Mouse (Mus musculus) cerebral cortex, adult 2 months (tissue): ENCODE measurements around the gene Cnot3.

Source experiments
- WGBS: fragments of 180-500 bp; shearing (Covaris S2); methylation state at CpG from one replicate; pipeline ENCODE4 v1.1.7; 2018; 5-methylcytosine and 5-hydroxymethylcytosine counted together

Cnot3 gene

DNA sequence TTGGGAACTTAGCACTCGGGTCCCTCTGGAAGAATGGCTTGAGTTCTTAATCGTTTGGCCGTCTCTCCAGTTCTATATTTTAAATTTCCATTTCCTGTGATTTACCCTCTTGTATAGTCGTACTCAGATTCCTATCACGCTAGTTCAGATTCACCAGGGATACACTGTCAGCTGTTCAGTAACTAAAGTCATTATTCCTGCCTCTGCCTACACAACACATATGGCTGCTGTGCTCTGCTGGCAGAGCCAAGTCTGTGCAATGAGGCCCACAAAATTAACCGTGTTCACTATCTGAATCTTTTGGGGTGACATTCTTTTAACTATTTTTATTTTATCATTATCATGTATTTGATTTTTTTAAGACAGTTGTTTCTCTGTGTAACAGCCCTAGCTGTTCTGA is 53.4 kb downstream of the Cnot3 start:
- WGBS: 53% methylated on average over 6 of the region's 6 CpGs

DNA sequence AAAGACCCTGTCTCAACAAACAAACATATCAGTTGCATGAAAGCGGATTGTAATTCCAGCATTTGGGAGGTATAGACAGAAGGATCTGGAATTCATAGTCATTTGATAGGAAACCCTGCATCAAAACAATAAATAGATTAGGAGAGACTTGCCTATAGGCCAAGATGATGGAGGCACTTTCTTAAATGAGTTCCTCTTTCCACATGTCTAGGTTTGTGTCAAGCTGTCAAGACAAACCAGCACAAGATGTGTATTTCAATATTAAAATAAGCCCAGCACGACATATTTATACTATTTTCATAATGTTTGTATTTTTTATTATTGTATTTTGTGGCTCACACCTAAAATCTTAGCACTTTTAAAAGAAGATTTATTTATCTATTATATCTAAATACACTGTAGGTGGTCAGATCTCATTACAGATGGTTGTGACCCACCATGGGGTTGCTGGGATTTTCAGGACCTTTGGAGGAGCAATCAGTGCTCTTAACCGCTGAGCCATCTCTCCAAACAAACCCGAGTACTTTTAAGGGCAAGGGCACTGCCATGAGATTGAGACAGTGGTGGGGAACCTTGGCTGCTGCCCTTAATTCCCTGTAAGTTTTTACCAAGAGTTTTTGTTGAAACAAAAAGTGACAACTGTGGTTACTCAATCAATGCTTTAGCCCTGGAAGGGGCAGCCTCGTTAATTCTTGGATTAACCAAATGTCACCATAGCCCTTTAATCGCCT is 58.2 kb downstream of the Cnot3 start:
- 23% methylated on average over 6 of the region's 6 CpGs for WGBS

DNA sequence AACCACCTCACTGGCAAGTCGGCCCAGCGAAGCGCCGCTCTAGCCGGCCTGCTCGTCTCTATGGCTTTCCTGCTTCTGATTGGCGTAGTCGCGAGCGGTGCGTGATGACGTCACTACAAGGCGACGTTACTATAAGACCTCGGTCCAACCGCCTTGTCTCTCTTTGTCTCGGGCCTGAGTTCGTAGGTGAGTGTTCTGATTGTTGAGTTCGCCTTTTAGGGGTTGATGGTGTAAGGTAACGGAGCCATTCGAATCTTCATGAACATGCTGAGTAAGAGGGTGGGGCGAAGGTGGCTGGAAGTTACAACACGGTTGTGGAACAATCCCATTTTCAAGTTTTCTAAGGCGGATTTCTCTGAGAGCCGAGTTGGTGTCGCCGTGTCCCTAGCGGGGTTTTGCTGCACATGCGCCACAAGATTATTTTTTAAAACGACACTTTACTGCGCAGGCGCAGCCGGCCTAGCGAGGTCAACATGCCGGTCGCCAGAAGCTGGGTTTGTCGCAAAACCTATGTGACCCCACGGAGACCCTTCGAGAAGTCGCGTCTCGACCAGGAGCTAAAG is 58.9 kb downstream of the Cnot3 start, which contains the start of gene Rps9:
Rps9 (plus strand) TSS at position 115 of the 563 bp plus-strand sequence.
- 1% methylated on average over 42 of the region's 42 CpGs for WGBS

DNA sequence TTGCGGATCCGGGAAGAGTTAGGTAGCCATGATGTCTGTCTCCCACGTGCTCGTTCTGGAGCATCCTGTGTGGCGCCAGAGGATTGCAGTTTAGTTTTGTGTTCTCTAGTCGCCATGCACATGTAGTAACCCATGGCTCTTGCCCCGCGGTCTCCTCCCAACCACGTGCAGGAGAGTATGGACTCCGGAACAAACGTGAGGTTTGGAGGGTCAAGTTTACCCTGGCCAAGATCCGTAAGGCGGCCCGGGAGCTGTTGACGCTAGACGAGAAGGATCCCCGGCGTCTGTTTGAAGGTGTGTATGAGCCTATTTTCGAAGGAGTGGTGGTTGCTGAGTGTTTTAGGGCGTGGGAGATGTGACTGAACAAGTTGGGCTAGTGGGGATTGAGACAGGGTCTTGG is 59.4 kb downstream of the Cnot3 start:
- WGBS: under 1% methylated on average over 20 of the region's 20 CpGs

DNA sequence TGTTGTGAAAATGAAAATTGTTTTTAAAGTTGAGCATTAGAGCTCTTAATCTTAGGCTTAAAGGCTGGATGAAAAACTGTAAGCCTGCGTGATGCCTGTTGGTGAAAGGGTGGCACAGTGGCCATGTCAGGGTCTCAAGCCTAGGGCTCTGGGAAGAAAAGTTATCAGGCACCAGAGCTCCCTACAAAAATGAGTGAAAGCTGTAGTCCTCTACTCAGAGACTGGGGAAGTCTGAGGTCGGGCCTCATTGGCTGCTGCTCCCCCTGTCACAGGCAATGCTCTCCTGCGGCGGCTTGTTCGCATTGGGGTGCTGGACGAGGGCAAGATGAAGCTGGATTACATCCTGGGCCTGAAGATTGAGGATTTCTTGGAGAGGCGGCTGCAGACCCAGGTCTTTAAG is 60.4 kb downstream of the Cnot3 start:
- WGBS: 6% methylated on average over 7 of the region's 7 CpGs

DNA sequence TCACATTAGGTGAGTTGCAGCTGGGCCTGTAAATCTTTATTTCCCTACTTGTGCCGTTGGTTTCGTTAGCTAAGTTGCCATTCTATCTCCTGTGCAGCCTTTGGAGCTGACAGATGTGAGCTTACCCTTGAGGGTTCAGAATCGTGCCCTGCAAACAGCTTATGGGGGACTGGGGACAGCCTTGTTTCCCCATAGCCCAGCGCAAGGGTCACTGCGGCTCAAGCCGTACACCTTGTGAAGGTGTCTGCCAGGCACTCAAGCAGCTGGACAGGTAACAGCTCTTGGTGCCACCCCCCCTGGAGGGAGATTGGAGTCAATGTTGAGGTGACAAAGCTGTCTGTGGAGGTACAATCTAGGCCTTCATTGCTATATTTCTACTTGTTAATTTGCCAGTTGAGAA is 60.8 kb downstream of the Cnot3 start:
- 26% methylated on average over 6 of the region's 6 CpGs for WGBS

DNA sequence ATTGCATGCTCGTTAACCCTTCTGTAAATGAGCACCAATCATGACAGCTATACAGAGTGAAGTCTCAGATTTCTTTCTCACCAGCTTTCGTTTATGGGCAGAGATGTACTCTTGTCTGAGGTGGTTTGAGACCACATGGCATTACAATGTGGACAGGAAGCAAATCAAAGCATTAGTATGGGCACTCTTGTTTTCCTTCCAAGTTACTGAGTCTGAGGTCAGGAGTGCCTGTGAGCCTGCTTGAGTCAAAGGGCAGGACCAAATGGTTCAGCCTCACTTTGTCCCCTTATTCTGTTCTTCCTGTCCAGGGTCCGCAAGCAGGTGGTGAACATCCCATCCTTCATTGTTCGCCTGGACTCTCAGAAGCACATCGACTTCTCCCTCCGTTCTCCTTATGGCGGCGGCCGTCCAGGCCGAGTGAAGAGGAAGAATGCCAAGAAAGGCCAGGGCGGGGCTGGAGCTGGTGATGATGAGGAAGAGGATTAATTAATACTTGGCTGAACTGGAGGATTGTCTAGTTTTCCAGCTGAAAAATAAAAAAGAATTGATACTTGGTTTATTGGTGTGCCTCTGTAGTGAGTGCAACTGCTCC is 61.4 kb downstream of the Cnot3 start:
- 32% methylated on average over 11 of the region's 11 CpGs for WGBS

DNA sequence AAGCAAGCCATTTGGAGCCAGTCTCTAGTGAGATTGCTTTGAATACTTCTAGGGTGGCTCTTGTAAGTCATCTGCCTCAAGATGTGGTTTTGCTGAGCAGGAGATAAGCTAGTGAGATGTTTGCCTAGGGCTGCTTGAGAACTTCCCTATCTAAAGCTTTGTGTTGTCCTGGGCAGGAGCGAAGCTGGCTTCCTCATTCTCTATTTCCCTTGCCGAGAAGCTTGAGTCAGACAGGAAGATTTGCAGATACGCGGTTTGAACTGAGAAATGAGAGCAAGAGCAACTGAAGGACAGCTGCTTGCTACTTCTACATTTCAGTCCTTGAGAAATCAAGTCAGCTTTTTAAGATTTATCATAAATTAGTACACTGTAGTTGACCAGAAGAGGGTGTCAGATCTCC is 62.0 kb downstream of the Cnot3 start:
- 51% methylated on average over 4 of the region's 4 CpGs for WGBS

DNA sequence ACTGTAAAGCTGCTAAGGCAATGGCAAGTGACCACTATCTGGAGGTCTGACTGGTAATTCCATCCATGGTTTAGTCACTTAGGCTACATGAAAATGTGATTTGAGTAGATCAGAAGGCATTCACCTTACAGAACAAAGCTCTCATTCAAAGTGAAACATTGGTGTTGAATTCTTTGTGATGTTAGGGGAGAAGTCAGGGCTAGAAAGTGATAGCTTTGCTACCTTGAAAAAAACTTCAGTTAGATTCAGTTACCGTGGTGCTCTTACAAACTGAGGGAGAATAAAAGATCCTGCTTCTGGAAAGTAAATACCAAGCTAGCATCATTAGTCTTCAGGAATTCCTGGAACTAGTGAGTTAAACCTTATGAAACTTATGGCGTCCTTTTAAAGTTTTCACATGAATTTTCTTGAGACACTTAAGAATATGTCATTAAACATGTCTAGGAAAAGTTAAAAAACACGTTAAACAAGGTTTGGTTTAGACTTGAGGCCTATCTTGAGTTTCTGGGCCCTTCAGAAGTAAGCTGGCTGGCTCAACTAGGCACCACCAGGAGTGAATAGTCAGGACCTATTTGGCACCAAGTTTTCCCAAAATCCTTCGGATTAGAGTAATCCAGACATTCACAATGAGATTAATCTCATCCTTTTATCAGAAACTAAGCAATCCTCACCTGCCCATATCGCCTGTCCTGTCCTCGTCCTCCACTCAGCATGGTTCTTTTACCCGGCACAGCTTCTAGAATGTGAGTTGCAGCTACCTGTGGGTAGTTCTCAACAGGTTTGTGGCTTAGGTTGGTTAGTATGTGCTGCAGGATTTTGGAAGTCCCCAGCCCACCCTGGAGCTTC is 62.7 kb downstream of the Cnot3 start:
- WGBS: 56% methylated on average over 7 of the region's 7 CpGs

DNA sequence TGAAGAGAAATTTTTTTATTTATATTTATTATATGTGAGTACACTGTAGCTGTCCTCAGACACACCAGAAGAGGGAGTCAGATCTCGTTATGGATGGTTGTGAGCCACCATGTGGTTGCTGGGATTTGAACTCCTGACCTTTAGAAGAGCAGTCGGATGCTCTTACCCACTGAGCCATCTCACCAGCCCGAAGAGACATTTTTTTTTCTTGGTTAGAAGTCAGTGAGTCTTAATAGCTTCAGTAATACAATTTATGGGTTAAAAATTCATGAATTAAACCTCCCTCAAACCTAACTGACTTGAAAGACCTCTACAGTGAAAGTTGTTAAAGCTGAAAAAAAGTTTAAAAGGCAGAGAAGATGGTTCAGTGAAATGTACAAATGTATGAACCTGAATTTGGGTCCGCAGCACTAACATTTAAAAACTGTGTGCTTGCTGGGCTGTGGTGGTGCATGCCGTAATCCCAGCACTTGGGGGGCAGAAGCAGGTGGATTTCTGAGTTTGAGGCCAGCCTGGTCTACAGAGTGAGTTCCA is 63.4 kb downstream of the Cnot3 start:
- WGBS: 48% methylated on average over 5 of the region's 5 CpGs

DNA sequence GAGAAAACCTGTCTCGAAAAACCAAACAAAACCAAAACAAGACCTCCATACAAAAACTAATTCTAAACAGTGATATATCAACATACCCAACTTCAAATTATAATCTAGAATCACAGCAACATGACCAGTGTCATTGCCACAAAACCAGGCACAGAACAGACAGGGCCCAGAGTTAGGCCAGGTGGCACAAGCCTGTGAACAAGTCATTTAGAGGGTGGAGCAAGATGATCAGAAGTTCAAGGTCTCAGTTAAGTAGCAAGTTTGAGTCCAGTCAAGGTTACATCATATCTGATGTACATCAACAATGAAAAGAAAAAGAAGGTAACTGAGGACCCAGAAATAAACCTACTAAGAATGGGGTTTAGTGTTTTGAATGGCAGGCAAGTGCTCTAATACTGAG is 63.9 kb downstream of the Cnot3 start:
- 81% methylated on average over 1 of the region's 1 CpGs for WGBS
